In the genomic region with DNA sequence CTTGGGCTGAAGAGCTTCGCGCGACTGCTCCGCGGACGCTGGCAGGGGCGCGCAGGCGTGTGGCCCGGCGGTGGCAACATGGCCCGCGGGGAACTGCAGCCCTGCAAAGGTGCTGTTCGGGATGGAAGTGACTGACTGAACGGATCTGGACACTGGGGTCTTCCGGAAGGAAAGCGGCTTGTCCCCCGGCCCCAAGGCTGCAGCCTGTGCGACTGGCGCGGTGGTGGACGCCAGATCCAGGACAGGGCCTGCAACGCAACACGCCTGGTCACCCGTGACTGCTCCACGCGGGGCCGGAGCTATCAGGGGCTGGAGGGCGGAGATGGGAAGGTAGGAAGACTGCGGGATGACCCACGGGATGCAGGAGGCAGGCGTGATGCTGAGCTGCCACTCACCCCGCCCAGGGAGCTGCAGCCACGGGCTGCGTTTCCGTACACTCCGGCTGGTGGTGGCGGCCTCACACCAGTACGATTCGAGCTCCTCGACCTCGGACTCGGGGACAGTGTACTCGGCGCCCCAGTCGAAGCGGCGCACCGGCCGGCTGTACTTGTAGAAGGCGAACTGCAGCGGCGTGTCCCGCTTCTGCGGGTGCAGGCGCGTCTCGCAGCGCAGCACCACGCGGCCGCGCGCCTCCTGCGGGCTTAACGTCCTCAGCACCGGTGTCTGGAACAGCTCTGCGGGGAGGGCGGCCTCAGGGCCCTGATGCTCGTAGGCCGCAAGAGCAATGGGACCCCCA, we compare ENCODE assay signal across 10 mouse cellular contexts. TPM values are rescaled to one million over a fixed set of nuclear protein-coding genes. Genes with fewer than 3 reads are reported as not detected.
DNase-seq lines count a peak whose midpoint lies in the region; ATAC-seq lines count a peak whose summit lies in the region.
"Had no signal": no experiment of that assay in that cellular context is flagged by ENCODE, and none has a peak within 500 bp of the region (broad histone marks: within the 10 kb centered on the region; RNA-seq: fewer than 3 reads in every experiment).

No protein-coding gene starts in this region.

- H3K27me3 ChIP-seq in embryonic facial prominence, embryonic 11.5 days (ENCODE audit: control insufficient read depth, insufficient read depth, low read length), result peaks cover 30% of the 10 kb centered on the region
- peaks cover 30% of the 10 kb centered on the region for H3K27me3 ChIP-seq in hindbrain, embryonic 11.5 days (ENCODE audit: control insufficient read depth, insufficient read depth, low read length)
- H3K27me3 ChIP-seq in limb, embryonic 13.5 days, result peaks cover 71% of the 10 kb centered on the region
- H3K27me3 ChIP-seq: Patski had no signal

- DNase-seq in layer of hippocampus, adult 11-12 months (ENCODE audit: low spot score), result peak; percentile 26
- no peak for DNase-seq in layer of hippocampus, adult 9-10 months (ENCODE audit: low spot score)
- peak; percentile 65 for DNase-seq in adrenal gland, postnatal 10 days
- peak; percentile 68 for DNase-seq in embryonic facial prominence, embryonic 11.5 days (ENCODE audit: low spot score)
- DNase-seq in hindbrain, embryonic 11.5 days (ENCODE audit: low spot score), result peak; percentile 66
- DNase-seq in testis, postnatal 10 days (ENCODE audit: low spot score), result peak; percentile 56

- ATAC-seq in embryonic facial prominence, embryonic 11.5 days (replicated peaks; ENCODE audit: insufficient number of reproducible peaks, low FRiP score, low TSS enrichment, low read depth), result peak; percentile 66; the same call in 1 of the 2 replicates
- peak; percentile 87 for ATAC-seq in hindbrain, embryonic 11.5 days (ENCODE audit: low FRiP score)
- peak; percentile 76 for ATAC-seq in limb, embryonic 13.5 days (ENCODE audit: low FRiP score, low read depth)
- peak; percentile 37; the same call in 1 of the 2 replicates for ATAC-seq in monocyte, adult 5-6 weeks (replicated peaks; ENCODE audit: insufficient number of reproducible peaks, low FRiP score, low TSS enrichment, poor library complexity, severe bottlenecking)
- ATAC-seq: Patski had no signal

- H3K9ac ChIP-seq in embryonic facial prominence, embryonic 11.5 days (replicated peaks; ENCODE audit: low read length), result peak overlapping the region; percentile 37
- peak overlapping the region; percentile 56 for H3K9ac ChIP-seq in hindbrain, embryonic 11.5 days (ENCODE audit: low read depth, low read length)
- peak overlapping the region; percentile 62 for H3K9ac ChIP-seq in limb, embryonic 13.5 days

- H3K9me3 ChIP-seq in embryonic facial prominence, embryonic 11.5 days (replicated peaks; ENCODE audit: control insufficient read depth, low read length), result no peaks in the 10 kb centered on the region
- H3K9me3 ChIP-seq in hindbrain, embryonic 11.5 days (ENCODE audit: control insufficient read depth, low read length), result no peaks in the 10 kb centered on the region
- H3K9me3 ChIP-seq in limb, embryonic 13.5 days, result no peaks in the 10 kb centered on the region

- H3K4me3 ChIP-seq in embryonic facial prominence, embryonic 11.5 days (ENCODE audit: low read depth, low read length), result peak overlapping the region; percentile 53
- H3K4me3 ChIP-seq in hindbrain, embryonic 11.5 days (ENCODE audit: low read depth, low read length), result peak overlapping the region; percentile 58
- peak overlapping the region; percentile 48 for H3K4me3 ChIP-seq in limb, embryonic 13.5 days

- no peak overlapping the region for H3K27ac ChIP-seq in embryonic facial prominence, embryonic 11.5 days (replicated peaks; ENCODE audit: low read depth, low read length)
- H3K27ac ChIP-seq in hindbrain, embryonic 11.5 days (ENCODE audit: low read depth, low read length), result no peak overlapping the region
- no peak overlapping the region for H3K27ac ChIP-seq in limb, embryonic 13.5 days

- no peaks in the 10 kb centered on the region for H3K36me3 ChIP-seq in embryonic facial prominence, embryonic 11.5 days (replicated peaks; ENCODE audit: control insufficient read depth, insufficient read depth, low read depth, low read length)
- no peaks in the 10 kb centered on the region for H3K36me3 ChIP-seq in hindbrain, embryonic 11.5 days (ENCODE audit: control insufficient read depth, insufficient read depth, low read length)
- no peaks in the 10 kb centered on the region for H3K36me3 ChIP-seq in limb, embryonic 13.5 days

- H3K4me1 ChIP-seq in embryonic facial prominence, embryonic 11.5 days (ENCODE audit: control insufficient read depth, insufficient read depth, low read length), result no peaks in the 10 kb centered on the region; the same call in 1 of the 2 replicates
- H3K4me1 ChIP-seq in hindbrain, embryonic 11.5 days (replicated peaks; ENCODE audit: control insufficient read depth, insufficient read depth, low read length), result 0 out of 2 replicates have a peak, but pooled peaks cover 6% of the 10 kb centered on the region
- peaks cover 14% of the 10 kb centered on the region for H3K4me1 ChIP-seq in limb, embryonic 13.5 days

- H3K4me2 ChIP-seq in embryonic facial prominence, embryonic 11.5 days (ENCODE audit: low read depth, low read length), result peak overlapping the region; percentile 95
- peak overlapping the region; percentile 96 for H3K4me2 ChIP-seq in hindbrain, embryonic 11.5 days (replicated peaks; ENCODE audit: low read depth, low read length)
- H3K4me2 ChIP-seq in limb, embryonic 13.5 days (replicated peaks), result peak overlapping the region; percentile 97

- WGBS in embryonic facial prominence, embryonic 11.5 days, result under 1% methylated on average over 70 of the region's 71 CpGs
- WGBS in hindbrain, embryonic 11.5 days, result under 1% methylated on average over 68 of the region's 71 CpGs
- WGBS in limb, embryonic 13.5 days, result under 1% methylated on average over 69 of the region's 71 CpGs

RNA-seq across cellular contexts. Expression of a gene that starts 5.1 kb away (rescaled TPM):
- total RNA-seq in adrenal gland, postnatal 10 days (2021), result under 1 TPM in 1 of 2 experiments, not detected in 1; 0.24 TPM
- polyA plus RNA-seq in embryonic facial prominence, embryonic 11.5 days (2014; fragmentation: Nextera tagmentation; extraction: Ambion mirVana), result not detected in 2 replicates
- polyA plus RNA-seq in hindbrain, embryonic 11.5 days (2014; fragmentation: Nextera tagmentation; extraction: Ambion mirVana), result not detected in 2 replicates
- polyA plus RNA-seq in limb, embryonic 13.5 days (2015; fragmentation: Nextera tagmentation; extraction: Ambion mirVana), result 0.11 TPM in 1 of 2 replicates, not detected in the other
- 0.43 TPM in 1 of 3 replicates, not detected in the others for total RNA-seq in monocyte, adult 5-6 weeks (2017)

RNA-seq across cellular contexts. Expression of a gene that starts 19.8 kb away (rescaled TPM):
- 1 to 10 TPM; 3.0 to 3.2 TPM for total RNA-seq in adrenal gland, postnatal 10 days (2021)
- not detected in 2 replicates for polyA plus RNA-seq in embryonic facial prominence, embryonic 11.5 days (2014; fragmentation: Nextera tagmentation; extraction: Ambion mirVana)
- not detected in 2 replicates for polyA plus RNA-seq in hindbrain, embryonic 11.5 days (2014; fragmentation: Nextera tagmentation; extraction: Ambion mirVana)
- not detected in 2 replicates for polyA plus RNA-seq in limb, embryonic 13.5 days (2015; fragmentation: Nextera tagmentation; extraction: Ambion mirVana)
- total RNA-seq in monocyte, adult 5-6 weeks (2017), result 25.8 to 50.1 TPM (median 35.3 TPM) in 3 replicates
- total RNA-seq: layer of hippocampus, adult 18-20 months had no signal
- polyA plus RNA-seq: Patski had no signal

RNA-seq across cellular contexts. Expression of a gene that starts 22.3 kb away (rescaled TPM):
- 10 to 100 TPM; 14.0 to 17.7 TPM for total RNA-seq in adrenal gland, postnatal 10 days (2021)
- polyA plus RNA-seq in embryonic facial prominence, embryonic 11.5 days (2014; fragmentation: Nextera tagmentation; extraction: Ambion mirVana), result 45.7 and 46.6 TPM in 2 replicates
- 33.2 and 36.6 TPM in 2 replicates for polyA plus RNA-seq in hindbrain, embryonic 11.5 days (2014; fragmentation: Nextera tagmentation; extraction: Ambion mirVana)
- 50.5 and 56.6 TPM in 2 replicates for polyA plus RNA-seq in limb, embryonic 13.5 days (2015; fragmentation: Nextera tagmentation; extraction: Ambion mirVana)
- total RNA-seq in monocyte, adult 5-6 weeks (2017), result 7.0 to 16.2 TPM (median 9.7 TPM) in 3 replicates

RNA-seq across cellular contexts. Expression of a gene that starts 22.8 kb away (rescaled TPM):
- under 1 TPM; 0.45 to 0.76 TPM for total RNA-seq in adrenal gland, postnatal 10 days (2021)
- 0.33 TPM in 1 of 2 replicates, not detected in the other for polyA plus RNA-seq in embryonic facial prominence, embryonic 11.5 days (2014; fragmentation: Nextera tagmentation; extraction: Ambion mirVana)
- not detected in 2 replicates for polyA plus RNA-seq in hindbrain, embryonic 11.5 days (2014; fragmentation: Nextera tagmentation; extraction: Ambion mirVana)
- polyA plus RNA-seq in limb, embryonic 13.5 days (2015; fragmentation: Nextera tagmentation; extraction: Ambion mirVana), result 1.1 and 1.8 TPM in 2 replicates
- total RNA-seq in monocyte, adult 5-6 weeks (2017), result 0.97 TPM in 1 of 3 replicates, not detected in the others

RNA-seq across cellular contexts. Expression of a gene that starts 40.1 kb away (rescaled TPM):
- 10 to 100 TPM; 26.1 to 27.6 TPM for total RNA-seq in adrenal gland, postnatal 10 days (2021)
- polyA plus RNA-seq in embryonic facial prominence, embryonic 11.5 days (2014; fragmentation: Nextera tagmentation; extraction: Ambion mirVana), result 8.4 and 8.7 TPM in 2 replicates
- polyA plus RNA-seq in hindbrain, embryonic 11.5 days (2014; fragmentation: Nextera tagmentation; extraction: Ambion mirVana), result 10.2 TPM in 2 replicates
- polyA plus RNA-seq in limb, embryonic 13.5 days (2015; fragmentation: Nextera tagmentation; extraction: Ambion mirVana), result 7.8 and 8.2 TPM in 2 replicates
- total RNA-seq in monocyte, adult 5-6 weeks (2017), result 45.8 to 71.9 TPM (median 49.6 TPM) in 3 replicates

Comparison
In these comparisons a context has a peak if more than half of its experiments do, and no peak if none do; other contexts are left out.
1. ATAC-seq: peak in every context shown above with its lines; median percentile 87 in hindbrain, embryonic 11.5 days; 76 in limb, embryonic 13.5 days; 66 in embryonic facial prominence, embryonic 11.5 days; 37 in monocyte, adult 5-6 weeks.